Mouse (Mus musculus) midbrain, embryonic 12.5 days (tissue): ENCODE data around the gene Msmp. TPM values are rescaled to one million over a fixed set of nuclear protein-coding genes. Genes with fewer than 3 reads are reported as not detected.

Experiments used
- ATAC-seq: fragments of 200-750 bp; cut with Nextera tagmentation; 2 replicates; pipeline ENCODE4 v1.8.0; 2017; ENCODE audit warnings: low read depth, moderate TSS enrichment, moderate library complexity; ENCODE audit not compliant: low FRiP score
- H3K27ac ChIP-seq: fragments of 300-500 bp; sonication (generic); replicated peaks from 2 replicates; pipeline ENCODE4 v1.5.1; 2016; ENCODE audit warnings: mild to moderate bottlenecking
- H3K27me3 ChIP-seq: fragments of 300-500 bp; sonication (generic); 2 replicates; pipeline ENCODE4 v1.6.1; 2016; ENCODE audit warnings: mild to moderate bottlenecking
- H3K36me3 ChIP-seq: fragments of 300-500 bp; sonication (generic); 2 replicates; pipeline ENCODE4 v1.6.1; 2016
- H3K4me1 ChIP-seq: fragments of 300-500 bp; sonication (generic); 2 replicates; pipeline ENCODE4 v1.6.1; 2016
- H3K4me2 ChIP-seq: fragments of 300-500 bp; sonication (generic); replicated peaks from 2 replicates; pipeline ENCODE4 v1.6.1; 2016; ENCODE audit warnings: mild to moderate bottlenecking, moderate library complexity
- H3K4me3 ChIP-seq: fragments of 300-500 bp; sonication (generic); 2 replicates; pipeline ENCODE4 v1.5.1; 2016; ENCODE audit warnings: mild to moderate bottlenecking
- H3K9ac ChIP-seq: fragments of 300-500 bp; sonication (generic); replicated peaks from 2 replicates; pipeline ENCODE4 v1.6.1; 2016; ENCODE audit warnings: mild to moderate bottlenecking, moderate library complexity
- H3K9me3 ChIP-seq: fragments of 300-500 bp; sonication (generic); 2 replicates; pipeline ENCODE4 v1.6.1; 2016; ENCODE audit warnings: mild to moderate bottlenecking
- WGBS: fragments of 180-500 bp; shearing (Covaris S2); methylation state at CpG from one replicate; pipeline ENCODE4 v1.1.7; 2016; 5-methylcytosine and 5-hydroxymethylcytosine counted together
- polyA plus RNA-seq: library from polyadenylated mRNA; unstranded; fragments of >200 nt; fragmentation: Nextera tagmentation; extraction: Ambion mirVana; gene quantifications from 2 replicates; pipeline ENCODE4 v1.2.1, GENCODE M21; 2016

Gene Msmp
- 0.51 and 1.8 TPM in 2 replicates for polyA plus RNA-seq

GRCm38 (mm10) chr4:43584444-43585416 is at the start of gene Msmp:
Gene Msmp, minus strand, starts transcription at chr4:43584494.
- no peak within 1 kb of the TSS for H3K27ac ChIP-seq
- peaks cover 4% of the 10 kb centered on the region for H3K4me1 ChIP-seq
- H3K4me2 ChIP-seq: no peak within 1 kb of the TSS
- no peak within 1 kb of the TSS for H3K4me3 ChIP-seq
- peaks cover 45% of the 10 kb centered on the region for H3K36me3 ChIP-seq
- no peaks in the 10 kb centered on the region for H3K9me3 ChIP-seq
- H3K9ac ChIP-seq: no peak within 1 kb of the TSS
- no peak for ATAC-seq
- H3K27me3 ChIP-seq: no peaks in the 10 kb centered on the region
- WGBS: 63% methylated on average over 12 of the region's 12 CpGs

DNA sequence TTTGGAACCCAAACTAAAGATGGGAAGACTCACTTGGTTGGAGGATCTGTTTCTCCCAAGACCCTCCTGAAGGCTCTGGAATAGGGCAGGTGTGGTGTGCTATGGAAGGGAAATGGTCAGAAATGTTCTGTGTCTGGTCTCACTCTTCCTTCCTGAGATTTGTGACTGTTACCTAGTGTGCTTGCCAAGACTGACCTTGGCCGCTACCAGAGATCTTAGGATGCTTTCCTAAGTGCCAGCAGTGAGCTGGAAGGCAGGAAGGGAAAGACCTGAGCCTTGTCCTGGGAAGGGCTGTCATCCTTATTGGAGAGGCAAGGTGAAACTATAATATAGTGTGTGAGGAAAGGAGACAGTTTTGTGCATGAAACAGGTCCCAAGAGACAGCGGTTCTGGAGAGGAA is 49.4 kb upstream of the Msmp start:
- Histone ChIP-seq H3K27ac (0 out of 2 replicates have a peak overlapping the region, but pooled peaks have one; percentile 5), H3K9me3 (no peaks in the 10 kb centered on the region), H3K27me3 (peaks cover 16% of the 10 kb centered on the region), H3K4me3 (no peak overlapping the region), H3K4me1 (peaks cover 34% of the 10 kb centered on the region), H3K36me3 (no peaks in the 10 kb centered on the region), H3K9ac (no peak overlapping the region), H3K4me2 (peak overlapping the region; percentile 80)
- no peak for ATAC-seq
- WGBS: 94% methylated on average over 2 of the region's 2 CpGs

DNA sequence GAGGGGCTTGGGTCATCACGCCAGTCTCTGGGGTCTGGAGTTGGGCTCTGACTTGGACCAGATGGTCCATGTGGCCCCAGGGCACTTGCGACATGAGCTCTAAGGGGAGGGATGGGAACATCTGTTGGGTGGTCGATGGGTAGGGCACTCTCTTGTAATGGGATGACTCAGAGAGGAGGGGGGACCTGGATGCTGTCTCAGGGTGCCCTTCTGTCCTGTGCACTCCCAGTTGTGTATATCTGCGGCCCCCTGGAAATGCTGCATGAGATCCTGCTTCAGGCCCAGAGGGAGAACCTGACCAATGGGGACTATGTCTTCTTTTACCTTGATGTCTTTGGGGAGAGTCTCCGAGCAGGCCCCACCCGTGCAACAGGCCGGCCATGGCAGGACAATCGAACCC is 49.0 kb upstream of the Msmp start:
- no peak for ATAC-seq
- Histone ChIP-seq H3K9ac (no peak overlapping the region), H3K27me3 (peaks cover 20% of the 10 kb centered on the region), H3K4me1 (peaks cover 34% of the 10 kb centered on the region), H3K27ac (0 out of 2 replicates have a peak overlapping the region, but pooled peaks have one; percentile 10), H3K9me3 (no peaks in the 10 kb centered on the region), H3K4me2 (peak overlapping the region; percentile 80), H3K36me3 (no peaks in the 10 kb centered on the region), H3K4me3 (no peak overlapping the region)
- WGBS: 79% methylated on average over 8 of the region's 8 CpGs

DNA sequence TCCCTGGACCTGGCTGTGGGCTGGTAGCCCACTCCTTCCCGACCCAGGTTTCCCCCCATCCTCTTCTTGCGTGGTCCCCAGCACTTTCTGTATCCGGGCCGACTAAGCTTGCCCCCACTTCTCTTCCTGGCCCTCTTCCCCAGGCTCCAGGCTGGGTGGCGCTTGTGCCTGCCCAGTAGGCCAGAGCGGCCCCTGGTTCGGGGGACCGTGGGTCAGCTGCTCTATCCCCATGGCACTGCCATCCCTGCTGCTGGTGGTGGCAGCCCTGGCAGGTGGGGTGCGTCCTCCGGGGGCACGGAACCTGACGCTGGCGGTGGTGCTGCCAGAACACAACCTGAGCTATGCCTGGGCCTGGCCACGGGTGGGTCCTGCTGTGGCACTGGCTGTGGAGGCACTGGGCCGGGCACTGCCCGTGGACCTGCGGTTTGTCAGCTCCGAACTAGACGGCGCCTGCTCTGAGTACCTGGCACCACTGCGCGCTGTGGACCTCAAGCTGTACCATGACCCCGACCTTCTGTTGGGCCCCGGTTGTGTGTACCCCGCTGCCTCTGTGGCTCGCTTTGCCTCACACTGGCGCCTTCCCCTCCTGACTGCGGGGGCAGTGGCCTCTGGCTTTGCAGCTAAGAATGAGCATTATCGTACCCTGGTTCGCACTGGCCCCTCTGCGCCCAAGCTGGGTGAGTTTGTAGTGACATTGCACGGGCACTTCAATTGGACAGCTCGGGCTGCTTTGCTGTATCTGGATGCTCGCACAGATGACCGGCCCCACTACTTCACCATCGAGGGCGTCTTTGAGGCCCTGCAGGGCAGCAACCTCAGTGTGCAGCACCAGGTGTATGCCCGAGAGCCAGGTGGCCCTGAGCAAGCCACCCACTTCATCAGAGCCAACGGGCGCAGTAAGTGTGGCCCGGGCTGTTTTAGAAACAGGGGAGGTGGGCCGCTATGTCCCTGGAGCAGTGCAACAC is 47.9 kb upstream of the Msmp start:
- Histone ChIP-seq H3K4me1 (peaks cover 34% of the 10 kb centered on the region), H3K9me3 (no peaks in the 10 kb centered on the region), H3K4me2 (peak overlapping the region; percentile 80), H3K36me3 (no peaks in the 10 kb centered on the region), H3K27ac (peak overlapping the region; percentile 86), H3K4me3 (peak overlapping the region; percentile 68), H3K27me3 (peaks cover 23% of the 10 kb centered on the region), H3K9ac (peak overlapping the region; percentile 90)
- WGBS: 44% methylated on average over 42 of the region's 42 CpGs
- no peak for ATAC-seq

DNA sequence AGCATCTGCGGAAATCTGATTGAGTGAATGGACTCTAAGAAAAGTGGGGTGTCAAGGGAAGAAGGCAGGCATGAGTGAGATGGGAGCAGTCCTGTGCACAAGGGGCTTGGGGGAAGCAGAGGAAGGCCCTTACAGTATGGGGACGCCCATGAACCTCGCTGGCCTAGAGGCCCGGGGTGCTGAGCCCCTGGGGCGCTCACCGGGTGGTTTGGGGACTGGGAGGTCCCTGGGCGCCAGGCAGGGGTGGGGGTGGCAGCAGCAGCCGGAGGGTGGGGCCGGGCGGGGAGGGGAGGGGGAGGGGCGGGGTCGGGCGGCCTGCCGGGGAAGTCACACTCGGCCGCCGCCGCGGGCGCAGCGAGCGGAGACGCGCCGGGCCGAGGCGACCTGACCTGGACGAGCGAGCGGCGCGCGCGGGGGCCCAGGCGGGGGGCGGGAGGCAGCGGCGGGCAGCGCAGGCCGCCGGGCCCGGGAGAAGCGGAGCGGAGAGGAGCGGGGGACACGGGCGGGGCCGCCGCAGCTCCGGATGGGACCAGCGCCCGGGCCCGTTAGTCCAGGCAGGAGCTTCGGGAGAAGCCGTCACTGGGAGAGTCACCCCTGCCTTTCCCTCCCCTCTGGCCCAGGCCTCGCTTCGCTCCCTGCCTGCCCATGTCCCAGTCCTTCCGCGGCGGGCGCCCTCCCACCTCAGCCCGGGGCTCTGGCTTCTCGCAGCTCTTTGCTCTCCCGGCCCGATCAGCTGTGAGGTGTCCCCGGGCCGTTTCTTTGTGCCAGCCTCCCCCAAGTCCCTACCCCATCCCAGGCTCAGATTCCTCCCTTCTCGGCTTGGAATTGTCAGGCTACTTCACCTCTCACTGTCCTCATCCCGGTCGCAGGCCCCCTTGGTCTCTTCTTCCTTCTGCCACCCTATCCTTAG is 47.0 kb upstream of the Msmp start, which contains the start of gene Npr2:
Gene Npr2, plus strand, starts transcription at position 890 of the 910 bp plus-strand sequence.
- under 1% methylated on average over 31 of the region's 70 CpGs for WGBS
- peak within 1 kb of the TSS; percentile 80 for H3K4me2 ChIP-seq
- 0 out of 2 replicates have a peak, but pooled peaks cover under 1% of the 10 kb centered on the region for H3K9me3 ChIP-seq
- no peaks in the 10 kb centered on the region for H3K36me3 ChIP-seq
- H3K9ac ChIP-seq: peak within 1 kb of the TSS; percentile 90
- peak within 1 kb of the TSS; percentile 68 for H3K4me3 ChIP-seq
- peaks cover 34% of the 10 kb centered on the region for H3K4me1 ChIP-seq
- peak; percentile 53 for ATAC-seq
- H3K27ac ChIP-seq: peak within 1 kb of the TSS; percentile 86
- peaks cover 23% of the 10 kb centered on the region for H3K27me3 ChIP-seq

- Histone ChIP-seq H3K27me3 (peaks cover 23% of the 10 kb centered on the region), H3K4me1 (peaks cover 34% of the 10 kb centered on the region), H3K9me3 (peaks cover 3% of the 10 kb centered on the region; the same call in 1 of the 2 replicates), H3K27ac (peak overlapping the region; percentile 86), H3K36me3 (no peaks in the 10 kb centered on the region), H3K4me2 (peak overlapping the region; percentile 80), H3K9ac (no peak overlapping the region), H3K4me3 (peak overlapping the region; percentile 68)
- 16% methylated on average over 5 of the region's 5 CpGs for WGBS
- ATAC-seq: peak; percentile 39; the same call in 1 of the 2 replicates
Observed at GRCm38 (mm10) chr4:43630671-43631045, 46.4 kb upstream of the Msmp start.

GRCm38 (mm10) chr4:43630030-43630581 is 45.8 kb upstream of the Msmp start:
- peaks cover 33% of the 10 kb centered on the region for H3K4me1 ChIP-seq
- no peak overlapping the region for H3K9ac ChIP-seq
- peak overlapping the region; percentile 86 for H3K27ac ChIP-seq
- H3K4me2 ChIP-seq: peak overlapping the region; percentile 80
- no peaks in the 10 kb centered on the region for H3K36me3 ChIP-seq
- 1% methylated on average over 5 of the region's 5 CpGs for WGBS
- H3K9me3 ChIP-seq: peaks cover 8% of the 10 kb centered on the region; the same call in 1 of the 2 replicates
- ATAC-seq: peak; percentile 62
- peaks cover 23% of the 10 kb centered on the region for H3K27me3 ChIP-seq
- H3K4me3 ChIP-seq: no peak overlapping the region

DNA sequence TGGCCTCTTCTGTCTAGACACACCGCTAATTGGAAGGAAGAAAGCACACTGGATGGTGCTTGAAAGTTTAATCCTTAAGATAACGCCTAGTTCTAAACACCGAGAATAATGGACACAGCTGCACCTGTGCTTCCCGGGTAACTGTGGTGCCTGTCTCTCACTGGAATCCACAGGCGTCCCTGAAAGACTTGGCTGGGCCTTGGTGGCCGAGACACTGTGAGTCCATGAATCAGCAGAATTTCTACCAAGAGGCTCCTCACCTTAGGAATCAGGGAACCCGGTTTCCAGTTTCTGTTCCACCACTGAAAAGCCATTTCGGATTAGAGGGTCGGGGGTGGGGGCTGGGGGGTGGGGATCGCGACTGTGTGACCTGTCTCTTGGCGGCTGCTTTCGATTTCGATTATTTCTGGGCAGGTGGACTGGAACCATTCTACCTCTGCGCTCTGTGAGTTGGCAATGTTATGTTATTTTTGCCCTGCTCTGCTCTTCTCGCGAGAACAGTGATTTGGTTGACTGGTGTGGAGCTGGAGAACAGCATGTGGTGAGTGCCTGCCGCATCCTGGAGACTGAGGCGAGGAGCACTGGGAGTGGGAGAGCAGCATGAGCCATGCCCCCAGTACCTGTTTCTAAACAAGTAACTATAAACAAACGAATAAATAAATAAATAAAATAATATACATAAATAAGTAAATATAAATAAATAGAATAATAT is 45.0 kb upstream of the Msmp start:
- no peaks in the 10 kb centered on the region for H3K36me3 ChIP-seq
- H3K4me1 ChIP-seq: peaks cover 31% of the 10 kb centered on the region
- H3K4me2 ChIP-seq: peak overlapping the region; percentile 27
- WGBS: 38% methylated on average over 20 of the region's 20 CpGs
- H3K27me3 ChIP-seq: peaks cover 23% of the 10 kb centered on the region
- no peak overlapping the region for H3K27ac ChIP-seq
- peaks cover 15% of the 10 kb centered on the region; the same call in 1 of the 2 replicates for H3K9me3 ChIP-seq
- ATAC-seq: no peak
- no peak overlapping the region for H3K9ac ChIP-seq
- no peak overlapping the region for H3K4me3 ChIP-seq

DNA sequence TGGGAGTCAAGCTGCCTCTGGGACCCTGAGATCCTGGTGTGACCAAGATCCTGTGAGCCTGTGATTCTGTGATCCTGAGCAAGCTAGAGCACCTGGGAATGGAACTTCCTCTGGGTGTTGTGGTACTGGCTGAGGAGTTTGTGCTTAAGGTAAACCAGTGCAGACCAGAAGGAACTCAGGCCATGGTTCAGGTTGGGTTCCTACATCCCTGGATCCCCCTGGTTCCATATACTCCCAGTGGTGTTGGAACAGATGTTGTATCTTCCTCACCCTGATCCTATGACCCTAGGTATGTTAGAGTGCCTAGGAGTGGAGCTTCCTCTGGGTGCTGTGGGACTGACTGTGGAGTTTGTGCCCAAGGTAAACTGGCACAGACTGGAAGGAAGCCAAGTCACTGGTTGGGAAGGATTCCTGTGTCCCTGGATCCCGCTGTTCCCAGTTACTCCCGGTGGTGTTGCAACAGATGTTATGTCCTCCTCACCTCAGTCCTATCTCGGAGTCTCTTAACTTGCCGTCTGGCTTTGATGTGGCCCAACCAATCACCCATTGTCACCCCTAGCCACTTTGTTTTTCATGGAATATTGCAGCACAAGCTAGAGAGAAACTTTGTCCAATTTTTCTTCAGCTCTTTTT is 36.0 kb upstream of the Msmp start:
- ATAC-seq: no peak
- no peak overlapping the region for H3K4me2 ChIP-seq
- WGBS: 83% methylated on average over 4 of the region's 4 CpGs
- H3K36me3 ChIP-seq: no peaks in the 10 kb centered on the region
- peaks cover 9% of the 10 kb centered on the region; the same call in 1 of the 2 replicates for H3K9me3 ChIP-seq
- H3K4me1 ChIP-seq: no peaks in the 10 kb centered on the region
- H3K4me3 ChIP-seq: no peak overlapping the region
- H3K27ac ChIP-seq: no peak overlapping the region
- H3K9ac ChIP-seq: no peak overlapping the region
- H3K27me3 ChIP-seq: no peaks in the 10 kb centered on the region; the same call in 1 of the 2 replicates
